Mouse (Mus musculus) liver, embryonic 14.5 days (tissue): Measurements from ENCODE around the gene Fsd1l.

Source experiments
- CTCF ChIP-seq: IDR thresholded peaks from 2 replicates; pipeline ENCODE4 v1.5.1; 2016; ENCODE audit warnings: antibody characterized with exemption, low read depth, control low read depth
- EP300 ChIP-seq: IDR thresholded peaks from 2 replicates; pipeline ENCODE4 v1.6.1; 2016; ENCODE audit warnings: antibody characterized with exemption, low read depth

DNA sequence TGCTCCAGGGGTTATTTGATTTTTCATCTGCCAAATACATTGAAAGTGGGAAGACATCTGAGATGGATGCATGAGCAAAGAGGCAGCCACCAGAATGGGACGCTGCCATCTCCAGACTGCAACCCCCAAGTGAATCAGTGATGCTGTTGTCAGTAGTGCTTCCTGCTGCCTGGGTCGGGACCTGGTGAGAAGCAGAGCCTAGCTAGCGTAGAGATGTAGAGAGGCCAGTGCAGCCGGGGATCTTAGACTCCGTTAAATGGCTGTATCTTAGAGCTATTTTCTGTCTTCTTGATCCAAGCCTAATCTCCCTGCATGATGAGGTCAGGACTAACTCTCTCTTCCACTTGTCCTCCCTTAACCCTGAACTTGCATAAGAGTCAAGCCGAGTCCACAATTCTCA, 11.2 kb upstream of the Fsd1l start:
- TF ChIP-seq CTCF: no peak
- TF ChIP-seq EP300: no peak
